Mouse (Mus musculus) heart, adult 2 months (tissue): ENCODE measurements at regions not wholly inside any gene's neighbourhood (a gene's known extent, or its start where the extent isn't known, plus 50 kb on each side); places are given as distances from the start of the nearest gene placed in this dataset.

ENCODE experiments used
- EP300 ChIP-seq: fragments of 200-500 bp; IDR thresholded peaks from 2 replicates; pipeline ENCODE4 v1.6.1; 2011; ENCODE audit warnings: low read depth, low read length, control low read depth; ENCODE audit not compliant: insufficient read depth
- POLR2A ChIP-seq: fragments of 200-500 bp; IDR thresholded peaks from 2 replicates; pipeline ENCODE4 v1.6.1; 2011; ENCODE audit warnings: mild to moderate bottlenecking, low read depth, low read length, control low read depth; ENCODE audit not compliant: insufficient read depth

DNA sequence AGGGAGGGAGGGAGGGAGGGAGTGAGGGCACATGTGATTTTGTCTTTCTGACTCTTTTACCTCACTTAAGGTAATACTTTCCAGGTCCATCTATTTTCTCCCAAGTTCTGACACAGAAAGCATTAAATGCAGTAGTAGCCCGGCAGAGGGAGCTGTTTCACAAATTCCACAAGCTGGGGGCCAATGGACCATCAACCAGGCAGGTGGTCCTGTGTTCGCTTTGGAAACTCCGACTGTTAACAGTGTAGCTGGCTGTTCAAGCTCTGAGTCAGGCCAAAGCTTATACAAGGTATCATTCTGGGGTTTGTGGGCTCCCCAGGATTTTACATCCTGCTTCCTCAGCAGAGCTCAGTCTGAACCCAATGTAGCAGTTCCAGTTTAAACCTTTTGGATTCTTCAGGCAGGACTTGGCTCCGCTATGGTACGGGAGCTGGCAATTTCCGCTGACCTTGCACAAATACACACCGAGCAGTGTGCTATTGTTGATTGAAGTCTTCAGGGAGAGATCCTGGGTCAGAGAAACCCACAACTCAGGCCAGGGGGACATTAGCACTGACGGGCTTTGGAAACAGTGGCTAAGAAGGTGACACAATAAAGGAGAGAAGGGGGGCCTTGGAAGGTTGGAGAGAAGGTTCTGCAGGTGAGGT is 93.8 kb upstream of the Lnx1 start:
- TF ChIP-seq EP300 (no peak), POLR2A (no peak)
